Mouse (Mus musculus) megakaryocyte, embryonic 14.5 days (primary cell): ENCODE measurements around the gene Pcare.

Experiments used
- FLI1 ChIP-seq: IDR thresholded peaks from 2 replicates; pipeline ENCODE4 v1.6.1; 2012; ENCODE audit warnings: low read length, inconsistent platforms, mixed read lengths
- GATA1 ChIP-seq: IDR thresholded peaks from 3 replicates; pipeline ENCODE4 v1.6.1; 2012; ENCODE audit warnings: mixed read lengths, low read length, inconsistent platforms, borderline replicate concordance

DNA sequence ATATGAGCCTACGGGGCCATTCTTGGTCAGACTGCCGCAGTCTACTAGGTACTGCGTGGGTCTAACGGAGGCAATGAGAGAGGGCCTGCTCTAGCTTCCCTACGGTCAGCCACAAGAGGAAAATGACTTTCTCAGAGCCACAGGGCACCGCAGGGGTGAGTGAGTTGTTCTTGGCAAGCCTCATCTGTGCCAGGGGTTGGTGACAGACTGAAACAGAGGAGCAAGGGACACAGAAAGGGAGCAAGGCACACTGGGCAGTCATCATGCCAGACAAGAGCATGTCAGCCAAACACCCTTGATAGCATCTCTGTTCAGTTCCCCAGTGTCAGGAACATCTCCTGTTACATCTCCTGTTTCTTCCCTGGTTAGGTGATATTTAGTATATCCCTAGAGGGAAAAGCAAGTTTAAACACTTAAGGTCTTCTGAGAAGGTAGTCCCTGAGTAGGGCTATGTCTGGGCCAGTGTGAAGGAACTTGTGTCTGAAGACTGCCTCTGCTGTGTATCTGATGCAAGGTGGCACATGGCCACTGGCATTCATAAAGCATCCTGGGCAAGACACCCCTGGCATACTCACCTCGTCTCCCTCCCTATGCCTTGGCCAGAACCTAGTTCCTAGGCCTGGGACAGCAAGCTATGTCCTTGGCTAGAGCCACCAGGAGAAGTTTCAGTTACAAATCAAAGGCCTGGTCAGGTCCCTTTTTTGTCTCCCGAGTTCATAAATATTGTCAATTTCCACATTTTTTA lies 34.6 kb downstream of the Pcare start:
- TF ChIP-seq GATA1 (no peak), FLI1 (no peak)
